Mouse (Mus musculus) hindbrain, embryonic 13.5 days (tissue): ENCODE results near the gene Smim4. TPM values are rescaled to one million over a fixed set of nuclear protein-coding genes. Genes with fewer than 3 reads are reported as not detected.

Experiments
- ATAC-seq: fragments of 200-750 bp; cut with Nextera tagmentation; 2 replicates; pipeline ENCODE4 v1.8.0; 2017; ENCODE audit warnings: moderate TSS enrichment; ENCODE audit not compliant: low FRiP score
- H3K27ac ChIP-seq: fragments of 300-500 bp; sonication (generic); 2 replicates; pipeline ENCODE4 v1.5.1; 2015; ENCODE audit warnings: inconsistent platforms, mild to moderate bottlenecking, moderate library complexity
- H3K27me3 ChIP-seq: fragments of 300-500 bp; sonication (generic); 2 replicates; pipeline ENCODE4 v1.6.1; 2015; ENCODE audit warnings: mild to moderate bottlenecking, inconsistent platforms
- H3K36me3 ChIP-seq: fragments of 300-500 bp; sonication (generic); 2 replicates; pipeline ENCODE4 v1.6.1; 2015; ENCODE audit warnings: mild to moderate bottlenecking, inconsistent platforms
- H3K4me1 ChIP-seq: fragments of 300-500 bp; sonication (generic); replicated peaks from 2 replicates; pipeline ENCODE4 v1.6.1; 2015; ENCODE audit warnings: inconsistent platforms
- H3K4me2 ChIP-seq: fragments of 300-500 bp; sonication (generic); 2 replicates; pipeline ENCODE4 v1.6.1; 2015; ENCODE audit warnings: inconsistent platforms, mild to moderate bottlenecking, moderate library complexity
- H3K4me3 ChIP-seq: fragments of 300-500 bp; sonication (generic); 2 replicates; pipeline ENCODE4 v1.5.1; 2015; ENCODE audit warnings: mild to moderate bottlenecking, inconsistent platforms
- H3K9ac ChIP-seq: fragments of 300-500 bp; sonication (generic); 2 replicates; pipeline ENCODE4 v1.6.1; 2015; ENCODE audit warnings: mild to moderate bottlenecking, inconsistent platforms
- H3K9me3 ChIP-seq: fragments of 300-500 bp; sonication (generic); 2 replicates; pipeline ENCODE4 v1.6.1; 2016; ENCODE audit warnings: inconsistent platforms
- WGBS: fragments of 180-500 bp; shearing (Covaris S2); methylation state at CpG from one replicate; pipeline ENCODE4 v1.1.7; 2015; 5-methylcytosine and 5-hydroxymethylcytosine counted together
- polyA plus RNA-seq: library from polyadenylated mRNA; unstranded; fragments of >200 nt; fragmentation: Nextera tagmentation; extraction: Ambion mirVana; gene quantifications from 2 replicates; pipeline ENCODE4 v1.2.1, GENCODE M21; 2015

Gene Smim4
- polyA plus RNA-seq, 1 experiment from 2014 or later: 83.2 TPM

GRCm38 (mm10) chr14:31165458-31165857 is 36.7 kb upstream of the Smim4 start:
- 55% methylated on average over 7 of the region's 7 CpGs for WGBS

DNA sequence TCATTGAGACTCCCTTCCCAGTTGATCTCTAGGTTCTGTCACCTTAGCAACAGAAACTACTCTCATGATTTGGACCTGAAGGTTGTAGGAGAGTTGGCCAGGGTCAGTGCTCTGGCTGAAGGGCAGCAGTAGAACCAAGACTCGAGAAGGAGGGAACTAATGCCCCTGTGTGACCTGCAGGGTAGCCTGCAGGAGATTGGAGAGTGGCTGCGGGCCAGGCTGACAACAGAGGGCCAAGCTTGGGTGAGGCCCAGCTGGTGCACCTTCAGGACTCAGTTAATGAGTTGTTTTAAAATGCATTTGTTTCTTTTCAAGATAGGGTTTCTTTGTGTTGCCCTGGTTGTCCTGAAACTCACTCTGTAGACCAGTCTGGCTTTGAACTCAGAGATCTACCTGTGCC is 36.3 kb upstream of the Smim4 start:
- Histone ChIP-seq H3K4me3 (no peak overlapping the region), H3K36me3 (peaks cover under 1% of the 10 kb centered on the region), H3K27me3 (no peaks in the 10 kb centered on the region), H3K9me3 (no peaks in the 10 kb centered on the region), H3K27ac (no peak overlapping the region), H3K4me1 (peaks cover 26% of the 10 kb centered on the region), H3K9ac (no peak overlapping the region), H3K4me2 (no peak overlapping the region)
- 60% methylated on average over 2 of the region's 2 CpGs for WGBS
- ATAC-seq: no peak

More at GRCm38 (mm10) chr14:31165458-31165857, 36.7 kb upstream of the Smim4 start:
- Histone ChIP-seq H3K4me1 (peaks cover 26% of the 10 kb centered on the region), H3K27me3 (no peaks in the 10 kb centered on the region), H3K9ac (no peak overlapping the region), H3K4me3 (no peak overlapping the region), H3K9me3 (no peaks in the 10 kb centered on the region), H3K4me2 (no peak overlapping the region), H3K36me3 (peaks cover 5% of the 10 kb centered on the region), H3K27ac (no peak overlapping the region)
- no peak for ATAC-seq

DNA sequence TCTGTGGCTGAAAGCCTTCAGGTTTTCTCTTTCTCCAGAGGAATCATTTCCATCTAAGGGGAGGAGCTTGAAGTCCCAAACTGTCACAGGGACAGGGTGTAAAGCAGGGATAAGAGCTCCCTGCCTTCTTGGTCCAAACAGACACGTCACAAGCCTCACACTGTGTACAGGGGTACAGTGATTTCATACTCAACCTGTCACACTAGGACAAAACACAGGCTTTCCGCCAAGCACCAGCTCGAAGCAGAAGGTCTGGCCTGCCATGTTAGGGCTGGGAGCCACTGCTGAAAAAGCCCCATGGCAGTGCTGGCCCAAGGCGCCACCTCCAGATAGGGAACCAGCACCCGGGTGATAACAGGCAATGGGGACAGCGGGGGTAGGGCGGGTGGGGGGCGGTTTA is 35.3 kb upstream of the Smim4 start:
- H3K4me1 ChIP-seq: peaks cover 26% of the 10 kb centered on the region
- H3K27me3 ChIP-seq: no peaks in the 10 kb centered on the region
- no peak overlapping the region for H3K4me3 ChIP-seq
- H3K9me3 ChIP-seq: no peaks in the 10 kb centered on the region
- no peak overlapping the region for H3K4me2 ChIP-seq
- WGBS: 86% methylated on average over 8 of the region's 8 CpGs
- H3K36me3 ChIP-seq: no peaks in the 10 kb centered on the region
- no peak overlapping the region for H3K27ac ChIP-seq
- ATAC-seq: no peak
- H3K9ac ChIP-seq: no peak overlapping the region

- Histone ChIP-seq H3K27me3 (no peaks in the 10 kb centered on the region), H3K4me1 (peaks cover 15% of the 10 kb centered on the region), H3K27ac (no peak overlapping the region), H3K4me2 (no peak overlapping the region), H3K4me3 (no peak overlapping the region), H3K9me3 (no peaks in the 10 kb centered on the region), H3K9ac (no peak overlapping the region), H3K36me3 (no peaks in the 10 kb centered on the region)
- ATAC-seq: no peak
- WGBS: 73% methylated on average over 10 of the region's 10 CpGs
These were observed 32.9 kb upstream of the Smim4 start for GRCm38 (mm10) chr14:31161638-31162037.

GRCm38 (mm10) chr14:31161191-31161590 is 32.4 kb upstream of the Smim4 start:
- Histone ChIP-seq H3K27ac (no peak overlapping the region), H3K9ac (no peak overlapping the region), H3K4me3 (no peak overlapping the region), H3K4me1 (peaks cover 11% of the 10 kb centered on the region), H3K4me2 (no peak overlapping the region), H3K27me3 (no peaks in the 10 kb centered on the region), H3K9me3 (no peaks in the 10 kb centered on the region), H3K36me3 (no peaks in the 10 kb centered on the region)
- WGBS: 93% methylated on average over 7 of the region's 7 CpGs
- ATAC-seq: no peak

- ATAC-seq: no peak
- Histone ChIP-seq H3K27me3 (no peaks in the 10 kb centered on the region), H3K4me2 (no peak overlapping the region), H3K4me3 (no peak overlapping the region), H3K27ac (no peak overlapping the region), H3K36me3 (no peaks in the 10 kb centered on the region), H3K4me1 (peaks cover 5% of the 10 kb centered on the region; the same call in 1 of the 2 replicates), H3K9me3 (no peaks in the 10 kb centered on the region), H3K9ac (no peak overlapping the region)
- WGBS: 83% methylated on average over 27 of the region's 27 CpGs
These were observed 31.7 kb upstream of the Smim4 start for GRCm38 (mm10) chr14:31160196-31161150.

GRCm38 (mm10) chr14:31145694-31146093 is 16.9 kb upstream of the Smim4 start:
- no peaks in the 10 kb centered on the region for H3K4me1 ChIP-seq

GRCm38 (mm10) chr14:31141011-31141410 is 12.3 kb upstream of the Smim4 start:
- WGBS: 95% methylated on average over 14 of the region's 14 CpGs

More at GRCm38 (mm10) chr14:31145694-31146093, 16.9 kb upstream of the Smim4 start:
- H3K4me3 ChIP-seq: no peak overlapping the region
- no peaks in the 10 kb centered on the region for H3K27me3 ChIP-seq
- 95% methylated on average over 11 of the region's 11 CpGs for WGBS
- no peak for ATAC-seq
- no peak overlapping the region for H3K9ac ChIP-seq
- H3K27ac ChIP-seq: no peak overlapping the region
- no peak overlapping the region for H3K4me2 ChIP-seq
- no peaks in the 10 kb centered on the region for H3K9me3 ChIP-seq
- peaks cover 25% of the 10 kb centered on the region for H3K36me3 ChIP-seq

DNA sequence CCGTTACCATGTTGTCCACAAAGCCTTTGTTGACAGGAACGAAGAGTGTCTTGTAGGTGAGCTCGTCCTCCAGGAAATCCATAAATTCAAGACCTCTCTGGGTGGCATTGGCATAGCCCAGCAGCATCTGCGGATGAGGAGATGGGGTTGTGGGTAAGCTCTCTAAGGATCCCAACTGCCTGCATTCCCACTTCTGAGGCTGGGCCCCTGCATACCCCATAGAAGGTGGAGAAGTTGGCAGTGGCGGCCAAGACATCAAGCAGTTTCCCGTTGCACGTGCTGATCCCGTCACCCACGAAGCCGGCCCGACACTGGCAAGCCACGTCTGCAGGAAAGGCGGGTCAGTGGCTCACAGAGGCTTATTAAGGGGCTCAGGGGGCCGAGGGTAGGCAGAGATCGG is 11.4 kb upstream of the Smim4 start:
- no peaks in the 10 kb centered on the region for H3K27me3 ChIP-seq
- H3K36me3 ChIP-seq: peaks cover 81% of the 10 kb centered on the region
- H3K9ac ChIP-seq: no peak overlapping the region
- H3K4me3 ChIP-seq: no peak overlapping the region
- ATAC-seq: no peak
- H3K27ac ChIP-seq: no peak overlapping the region
- 0 out of 2 replicates have a peak, but pooled peaks cover 5% of the 10 kb centered on the region for H3K4me1 ChIP-seq
- WGBS: 95% methylated on average over 15 of the region's 15 CpGs
- no peak overlapping the region for H3K4me2 ChIP-seq
- H3K9me3 ChIP-seq: no peaks in the 10 kb centered on the region

More at GRCm38 (mm10) chr14:31141011-31141410, 12.3 kb upstream of the Smim4 start:
- H3K27ac ChIP-seq: no peak overlapping the region
- H3K27me3 ChIP-seq: no peaks in the 10 kb centered on the region
- no peak overlapping the region for H3K4me2 ChIP-seq
- no peak overlapping the region for H3K4me3 ChIP-seq
- H3K36me3 ChIP-seq: peaks cover 72% of the 10 kb centered on the region
- H3K9ac ChIP-seq: no peak overlapping the region
- 0 out of 2 replicates have a peak, but pooled peaks cover 5% of the 10 kb centered on the region for H3K4me1 ChIP-seq
- ATAC-seq: no peak
- no peaks in the 10 kb centered on the region for H3K9me3 ChIP-seq

- no peak overlapping the region for H3K27ac ChIP-seq
- WGBS: 89% methylated on average over 12 of the region's 12 CpGs
- H3K9me3 ChIP-seq: no peaks in the 10 kb centered on the region
- peaks cover 8% of the 10 kb centered on the region for H3K4me1 ChIP-seq
- H3K4me3 ChIP-seq: no peak overlapping the region
- no peak overlapping the region for H3K4me2 ChIP-seq
- H3K36me3 ChIP-seq: peaks cover 84% of the 10 kb centered on the region
- no peak overlapping the region for H3K9ac ChIP-seq
- ATAC-seq: no peak
- no peaks in the 10 kb centered on the region for H3K27me3 ChIP-seq
These were observed 10.9 kb upstream of the Smim4 start for GRCm38 (mm10) chr14:31139666-31140065.

DNA sequence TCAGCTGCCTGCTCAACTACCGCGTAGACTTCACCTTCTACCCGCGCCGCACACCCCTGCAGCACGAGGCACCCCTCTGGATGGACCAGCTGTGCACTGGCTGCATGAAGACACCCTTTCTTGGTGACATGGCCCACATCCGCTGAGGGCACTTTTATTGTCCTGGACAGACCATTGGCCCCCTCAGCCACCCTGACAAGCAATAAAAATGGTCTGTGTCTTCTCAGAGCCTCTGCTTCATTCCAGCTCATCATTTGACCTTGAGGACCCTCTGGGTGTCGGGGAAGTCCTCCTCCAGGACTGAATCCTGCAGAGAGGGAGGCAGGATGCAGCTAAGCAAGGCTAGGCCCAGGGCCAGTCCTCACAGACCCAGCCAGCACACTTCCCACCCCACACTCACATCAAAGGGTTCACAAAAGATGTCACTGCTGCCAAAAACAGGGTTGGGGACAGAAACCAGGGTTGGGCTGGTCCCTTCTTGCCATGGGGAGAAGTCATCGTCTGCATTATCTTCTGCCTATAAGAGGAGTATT is 10.2 kb upstream of the Smim4 start:
- Histone ChIP-seq H3K9ac (no peak overlapping the region), H3K27ac (no peak overlapping the region), H3K27me3 (no peaks in the 10 kb centered on the region), H3K4me2 (no peak overlapping the region), H3K4me1 (peaks cover 15% of the 10 kb centered on the region), H3K4me3 (no peak overlapping the region), H3K9me3 (no peaks in the 10 kb centered on the region), H3K36me3 (peaks cover 88% of the 10 kb centered on the region)
- 94% methylated on average over 9 of the region's 9 CpGs for WGBS
- no peak for ATAC-seq

- Histone ChIP-seq H3K27me3 (no peaks in the 10 kb centered on the region), H3K9me3 (no peaks in the 10 kb centered on the region), H3K36me3 (peaks cover 88% of the 10 kb centered on the region), H3K27ac (no peak overlapping the region), H3K4me2 (no peak overlapping the region), H3K4me3 (no peak overlapping the region), H3K4me1 (peaks cover 21% of the 10 kb centered on the region), H3K9ac (no peak overlapping the region)
- WGBS: 82% methylated on average over 22 of the region's 35 CpGs
- no peak for ATAC-seq
These were observed 9.6 kb upstream of the Smim4 start for GRCm38 (mm10) chr14:31138219-31138896.
